Mouse (Mus musculus): ENCODE measurements around the gene Olfr1009. TPM values are rescaled to one million over a fixed set of nuclear protein-coding genes. Genes with fewer than 3 reads are reported as not detected.
"Not testable (repeated sequence)": the region's sequence is repeated elsewhere in the genome, so short reads cannot be mapped to it uniquely, and the experiment has no call there.

Olfr1009 gene
- 0.06 TPM in 1 of 2 replicates, not detected in the other for polyA plus RNA-seq (2012; rRNA removed)

- DNase-seq (ENCODE audit: extremely low spot score in 1 of 2, low spot score in 1 of 2): no peak
Measured at GRCm38 (mm10) chr2:85715119-85715518, at the start of gene Olfr1009. Gene Olfr1009 (plus strand): TSS chr2:85715419.

DNA sequence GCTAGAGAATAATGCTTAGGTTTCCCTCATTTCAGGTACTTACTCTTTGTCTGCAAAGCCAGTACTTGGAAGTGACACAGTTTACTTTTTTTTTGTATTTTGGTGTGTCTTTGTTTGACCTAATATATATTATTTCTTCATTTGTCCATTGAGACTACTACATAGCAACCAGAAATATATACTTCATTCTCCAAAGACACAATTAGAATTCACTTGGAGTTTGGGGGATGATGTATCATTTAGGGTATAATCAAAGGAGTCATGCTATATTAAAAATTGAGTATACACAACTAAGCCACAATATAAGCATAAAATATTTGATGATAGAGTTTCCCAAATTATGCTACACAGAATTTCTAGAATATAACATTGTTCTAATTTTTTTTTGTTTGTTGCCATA is 36.6 kb upstream of the Olfr1009 start, which contains the start of gene Olfr1006:
TSS of gene Olfr1006 (minus strand) at position 101 of the 400 bp plus-strand sequence.
- DNase-seq (ENCODE audit: extremely low spot score in 1 of 2, low spot score in 1 of 2): no peak

GRCm38 (mm10) chr2:85689131-85689530 is 26.1 kb upstream of the Olfr1009 start, which contains the start of gene Olfr1008:
Gene Olfr1008 (plus strand): TSS chr2:85689431.
- DNase-seq (ENCODE audit: extremely low spot score in 1 of 2, low spot score in 1 of 2): no peak

GRCm38 (mm10) chr2:85710680-85711079 is 4.5 kb upstream of the Olfr1009 start:
- not testable (repeated sequence) for DNase-seq (ENCODE audit: extremely low spot score in 1 of 2, low spot score in 1 of 2)

DNA sequence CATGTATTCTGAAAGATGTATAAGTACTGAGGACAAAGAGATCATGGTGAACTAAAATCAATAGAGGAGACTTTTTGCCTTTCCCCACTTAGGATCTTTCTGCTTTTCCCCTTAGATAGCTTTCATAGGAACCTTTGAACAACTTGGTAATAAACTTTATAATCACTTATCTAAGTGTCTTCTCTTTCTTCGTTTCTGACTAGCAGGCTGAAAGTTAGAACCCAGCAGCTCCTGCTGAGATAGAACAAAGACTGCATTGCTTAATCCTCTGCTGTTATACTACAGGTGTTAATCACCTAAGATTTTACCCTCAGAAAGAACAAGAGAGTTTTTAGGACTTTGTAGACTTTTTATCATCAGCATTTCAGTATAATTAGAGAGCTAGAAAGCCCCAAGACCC is 4.1 kb upstream of the Olfr1009 start:
- DNase-seq (ENCODE audit: extremely low spot score in 1 of 2, low spot score in 1 of 2): no peak

DNA sequence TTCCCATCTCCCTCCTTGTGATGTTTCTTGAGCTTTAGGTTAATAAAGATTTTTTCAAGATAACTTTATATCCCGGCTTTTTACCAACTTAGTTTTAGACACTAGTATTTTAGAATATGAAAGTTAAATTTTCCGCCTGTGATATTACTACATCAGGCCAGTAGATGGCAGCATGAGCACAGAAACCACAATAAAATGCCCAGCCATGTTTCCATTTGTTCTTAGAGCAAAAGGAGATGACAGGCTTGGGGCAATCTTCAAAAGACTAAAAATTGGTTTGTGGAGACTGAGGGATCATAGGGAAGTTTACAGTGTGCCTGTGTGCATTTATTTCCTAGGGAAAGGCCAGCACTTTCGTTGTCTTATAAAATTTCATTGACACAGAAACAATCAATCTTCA is 10.6 kb downstream of the Olfr1009 start:
- DNase-seq (ENCODE audit: extremely low spot score in 1 of 2, low spot score in 1 of 2): peak in 1 of 2 experiments; percentile 62

DNA sequence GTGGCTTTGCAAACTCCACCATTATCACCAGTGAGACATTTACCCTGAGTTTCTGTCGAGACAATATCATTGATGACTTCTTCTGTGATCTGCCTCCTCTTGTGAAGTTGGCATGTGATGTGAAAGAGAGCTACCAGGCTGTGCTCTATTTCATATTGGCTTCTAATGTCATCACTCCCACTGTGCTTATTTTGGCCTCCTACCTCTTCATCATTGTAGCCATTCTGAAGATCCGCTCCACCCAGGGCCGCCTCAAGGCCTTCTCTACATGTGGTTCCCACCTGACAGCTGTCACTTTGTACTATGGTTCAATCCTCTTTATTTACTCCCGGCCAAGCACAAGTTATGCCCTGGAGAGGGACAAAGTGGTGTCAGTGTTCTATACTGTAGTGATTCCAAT is 38.6 kb downstream of the Olfr1009 start:
- no peak for DNase-seq (ENCODE audit: extremely low spot score in 1 of 2, low spot score in 1 of 2)

DNA sequence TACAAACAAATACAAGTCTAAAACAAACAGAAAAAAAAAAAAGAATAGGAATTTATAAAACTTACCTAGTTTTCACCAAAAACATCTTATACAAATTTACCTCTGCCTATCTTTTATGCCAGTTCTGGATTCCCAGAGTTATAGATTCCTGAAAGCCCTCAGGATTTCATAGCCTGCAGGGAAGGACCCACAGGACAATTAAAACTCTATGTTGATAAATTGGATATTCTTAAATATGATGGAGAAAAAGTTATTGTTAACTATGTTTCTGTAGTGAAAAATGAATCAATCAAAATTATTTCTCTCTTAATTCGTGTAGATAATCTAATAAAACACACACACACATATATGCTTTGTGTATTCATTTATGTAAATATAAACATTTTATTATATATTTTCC is 47.4 kb downstream of the Olfr1009 start, which contains the start of gene Olfr1012:
TSS of gene Olfr1012 (minus strand) at position 101 of the 400 bp plus-strand sequence.
- DNase-seq (ENCODE audit: extremely low spot score in 1 of 2, low spot score in 1 of 2): no peak

- no peak for DNase-seq (ENCODE audit: extremely low spot score in 1 of 2, low spot score in 1 of 2)
Measured at GRCm38 (mm10) chr2:85766798-85767197, 51.6 kb downstream of the Olfr1009 start, which contains the start of gene Olfr1013. Gene Olfr1013 (plus strand): TSS chr2:85767098.

DNA sequence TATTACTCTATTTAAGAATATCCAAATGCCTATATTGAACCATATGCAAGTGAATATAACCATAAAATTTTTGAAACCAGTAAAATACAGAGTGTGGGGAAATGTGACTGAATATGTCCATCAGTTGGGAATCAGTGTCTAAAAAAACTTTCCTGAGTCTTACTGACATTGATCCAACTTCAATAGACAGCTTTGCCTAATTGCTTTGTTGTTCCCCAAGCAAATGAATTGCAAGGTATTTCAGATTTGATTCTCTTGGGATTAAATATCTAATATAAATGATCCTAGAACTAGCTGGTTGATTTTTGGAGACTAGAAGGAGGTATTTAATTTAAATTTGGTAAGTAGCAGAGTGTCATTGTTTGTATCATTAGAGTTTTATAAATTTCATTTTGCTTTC is 57.2 kb downstream of the Olfr1009 start, which contains the start of gene Olfr1014:
TSS of gene Olfr1014 (plus strand) at position 301 of the 400 bp plus-strand sequence.
- DNase-seq (ENCODE audit: extremely low spot score in 1 of 2, low spot score in 1 of 2): no peak

Other genes with a start within 250 kb of the Olfr1009 start
- gene 4833423E24Rik, start 196.4 kb upstream of the Olfr1009 start, polyA plus RNA-seq (2012; rRNA removed): not detected in 2 replicates
- gene Olfr996, start 136.2 kb upstream of the Olfr1009 start, polyA plus RNA-seq (2012; rRNA removed): not detected in 2 replicates
- not detected in 2 replicates for gene Olfr998, start 126.5 kb upstream of the Olfr1009 start, polyA plus RNA-seq (2012; rRNA removed)
- gene Olfr1000, start 103.5 kb upstream of the Olfr1009 start, polyA plus RNA-seq (2012; rRNA removed): not detected in 2 replicates
- gene Olfr1002, start 64.7 kb upstream of the Olfr1009 start, polyA plus RNA-seq (2012; rRNA removed): not detected in 2 replicates
- not detected in 2 replicates for gene Olfr154, start 51.0 kb upstream of the Olfr1009 start, polyA plus RNA-seq (2012; rRNA removed)
- not detected in 2 replicates for gene Olfr1006, start 36.7 kb upstream of the Olfr1009 start, polyA plus RNA-seq (2012; rRNA removed)
- gene Olfr1008, start 26.0 kb upstream of the Olfr1009 start, polyA plus RNA-seq (2012; rRNA removed): not detected in 2 replicates
- not detected in 2 replicates for gene Olfr1012, start 47.3 kb downstream of the Olfr1009 start, polyA plus RNA-seq (2012; rRNA removed)
- gene Olfr1013, start 51.7 kb downstream of the Olfr1009 start, polyA plus RNA-seq (2012; rRNA removed): 0.10 TPM in 1 of 2 replicates, not detected in the other
- not detected in 2 replicates for gene Olfr1014, start 57.3 kb downstream of the Olfr1009 start, polyA plus RNA-seq (2012; rRNA removed)
- gene Olfr1015, start 66.6 kb downstream of the Olfr1009 start, polyA plus RNA-seq (2012; rRNA removed): not detected in 2 replicates
- not detected in 2 replicates for gene Olfr1016, start 87.1 kb downstream of the Olfr1009 start, polyA plus RNA-seq (2012; rRNA removed)
- 0.27 TPM in 1 of 2 replicates, not detected in the other for gene Olfr1018, start 103.1 kb downstream of the Olfr1009 start, polyA plus RNA-seq (2012; rRNA removed)
- gene Olfr1019, start 130.1 kb downstream of the Olfr1009 start, polyA plus RNA-seq (2012; rRNA removed): 0.06 TPM in 1 of 2 replicates, not detected in the other
- gene Olfr1020, start 131.6 kb downstream of the Olfr1009 start, polyA plus RNA-seq (2012; rRNA removed): not detected in 2 replicates
- gene Olfr1022, start 153.2 kb downstream of the Olfr1009 start, polyA plus RNA-seq (2012; rRNA removed): not detected in 2 replicates
- not detected in 2 replicates for gene Olfr1023, start 170.2 kb downstream of the Olfr1009 start, polyA plus RNA-seq (2012; rRNA removed)
- gene Olfr1024, start 189.6 kb downstream of the Olfr1009 start, polyA plus RNA-seq (2012; rRNA removed): not detected in 2 replicates
- not detected in 2 replicates for gene Olfr1025-ps1, start 199.8 kb downstream of the Olfr1009 start, polyA plus RNA-seq (2012; rRNA removed)
- not detected in 2 replicates for gene Olfr1026, start 206.1 kb downstream of the Olfr1009 start, polyA plus RNA-seq (2012; rRNA removed)
- gene Olfr1028, start 235.0 kb downstream of the Olfr1009 start, polyA plus RNA-seq (2012; rRNA removed): not detected in 2 replicates

Data from frontal cortex, adult 2 months (tissue).